Mouse (Mus musculus) liver, embryonic 14.5 days (tissue): ENCODE measurements around the gene Gpr37l1. TPM values are rescaled to one million over a fixed set of nuclear protein-coding genes. Genes with fewer than 3 reads are reported as not detected.
A peak's percentile ranks its signal among the peaks of the same experiment; 100 is the strongest.

Experiments used
- ATAC-seq: fragments of 200-750 bp; cut with Nextera tagmentation; 2 replicates; pipeline ENCODE4 v1.8.0; 2017; ENCODE audit warnings: moderate number of reproducible peaks, mild to moderate bottlenecking, moderate library complexity; ENCODE audit not compliant: insufficient read depth
- DNase-seq, 3 experiments: peaks; one replicate each; pipeline ENCODE4 v3.0.0-alpha.2; 2012 to 2013; ENCODE audit warnings: low read depth in 3 of 3, low spot score in 3 of 3
- H3K27ac ChIP-seq: fragments of 300-500 bp; sonication (generic); 2 replicates; pipeline ENCODE4 v1.5.1; 2014; ENCODE audit warnings: moderate library complexity, mild to moderate bottlenecking, control low read depth, inconsistent platforms
- H3K27me3 ChIP-seq: fragments of 300-500 bp; sonication (generic); 2 replicates; pipeline ENCODE4 v1.6.1; 2014; ENCODE audit warnings: mild to moderate bottlenecking, low read length, moderate library complexity; ENCODE audit not compliant: control insufficient read depth, insufficient read depth
- H3K36me3 ChIP-seq: fragments of 300-500 bp; sonication (generic); replicated peaks from 2 replicates; pipeline ENCODE4 v1.6.1; 2014; ENCODE audit warnings: low read depth; ENCODE audit not compliant: control insufficient read depth, insufficient read depth
- H3K4me1 ChIP-seq, 2 experiments: fragments of 200-500 bp in 1 of 2; fragments of 300-500 bp in 1 of 2; sonication (generic) in 1 of 2; replicated peaks; 2 replicates each; pipeline ENCODE4 v1.6.1; 2012 to 2014; ENCODE audit warnings: antibody characterized with exemption in 1 of 2, inconsistent platforms in 1 of 2, low read length in 1 of 2; ENCODE audit not compliant: control insufficient read depth in 2 of 2, insufficient read depth in 2 of 2
- H3K4me2 ChIP-seq: fragments of 300-500 bp; sonication (generic); 2 replicates; pipeline ENCODE4 v1.6.1; 2014; ENCODE audit warnings: low read depth, mild to moderate bottlenecking, control low read depth, moderate library complexity
- H3K4me3 ChIP-seq, 2 experiments: fragments of 200-500 bp in 1 of 2; fragments of 300-500 bp in 1 of 2; sonication (generic) in 1 of 2; 2 replicates each; pipeline ENCODE4 v1.5.1; 2012 to 2014; ENCODE audit warnings: low read depth in 2 of 2, low read length in 2 of 2, mild to moderate bottlenecking in 2 of 2, control low read depth in 1 of 2, inconsistent platforms in 1 of 2, moderate library complexity in 1 of 2; ENCODE audit not compliant: insufficient read depth in 1 of 2
- H3K9ac ChIP-seq: fragments of 300-500 bp; sonication (generic); replicated peaks from 2 replicates; pipeline ENCODE4 v1.6.1; 2014; ENCODE audit warnings: mild to moderate bottlenecking, control low read depth, moderate library complexity
- H3K9me3 ChIP-seq: fragments of 300-500 bp; sonication (generic); 2 replicates; pipeline ENCODE4 v1.6.1; 2016; ENCODE audit warnings: low read length, mixed read lengths; ENCODE audit not compliant: control insufficient read depth
- CTCF ChIP-seq: IDR thresholded peaks from 2 replicates; pipeline ENCODE4 v1.5.1; 2016; ENCODE audit warnings: antibody characterized with exemption, low read depth, control low read depth
- EP300 ChIP-seq: IDR thresholded peaks from 2 replicates; pipeline ENCODE4 v1.6.1; 2016; ENCODE audit warnings: antibody characterized with exemption, low read depth
- WGBS: fragments of 180-500 bp; shearing (Covaris S2); extraction: QIAGEN DNeasy Blood & Tissue Kit; methylation state at CpG from one replicate; pipeline ENCODE4 v1.1.7; 2014; ENCODE audit not compliant: insufficient replicate concordance; 5-methylcytosine and 5-hydroxymethylcytosine counted together
- polyA plus RNA-seq, 2 experiments: library from polyadenylated mRNA; depleted of rRNA in 1 of 2; stranded (reverse) in 1 of 2; unstranded in 1 of 2; fragments of >200 nt; fragmentation: Nextera tagmentation in 1 of 2; extraction: Ambion mirVana in 1 of 2; gene quantifications; 2 replicates each; pipeline versions ENCODE4 v1.2.1 to v1.2.3; 2012 to 2014

The Gpr37l1 gene
- polyA plus RNA-seq, 2 experiments, result 0.01 TPM; not detected in 1

GRCm38 (mm10) chr1:135175176-135175575 is 7.7 kb upstream of the Gpr37l1 start:
- Histone ChIP-seq H3K9ac (no peak overlapping the region), H3K4me1 (no peaks in the 10 kb centered on the region), H3K9me3 (no peaks in the 10 kb centered on the region), H3K27ac (no peak overlapping the region), H3K36me3 (no peaks in the 10 kb centered on the region), H3K4me2 (no peak overlapping the region), H3K4me3 (no peak overlapping the region), H3K27me3 (no peaks in the 10 kb centered on the region; the same call in 1 of the 2 replicates)
- TF ChIP-seq CTCF (no peak), EP300 (no peak)
- WGBS, result 49% methylated on average over 3 of the region's 3 CpGs
- ATAC-seq (no peak), DNase-seq (no peak)

GRCm38 (mm10) chr1:135173311-135173710 is 5.8 kb upstream of the Gpr37l1 start:
- WGBS, result 80% methylated on average over 6 of the region's 6 CpGs
- no peak for ATAC-seq
- no peak overlapping the region for H3K4me2 ChIP-seq
- no peak for DNase-seq
- H3K4me3 ChIP-seq, result no peak overlapping the region
- no peak overlapping the region for H3K9ac ChIP-seq
- no peak overlapping the region for H3K27ac ChIP-seq
- TF ChIP-seq CTCF (no peak), EP300 (no peak)
- H3K9me3 ChIP-seq, result no peaks in the 10 kb centered on the region
- no peaks in the 10 kb centered on the region for H3K36me3 ChIP-seq
- 0 out of 4 replicates have a peak, but pooled peaks cover 0 to 2% of the 10 kb centered on the region in 2 experiments for H3K4me1 ChIP-seq
- H3K27me3 ChIP-seq, result no peaks in the 10 kb centered on the region; the same call in 1 of the 2 replicates

- Histone ChIP-seq H3K36me3 (no peaks in the 10 kb centered on the region), H3K4me3 (no peak overlapping the region), H3K27ac (no peak overlapping the region), H3K9me3 (no peaks in the 10 kb centered on the region), H3K4me1 (0 out of 4 replicates have a peak, but pooled peaks cover 0 to 2% of the 10 kb centered on the region in 2 experiments), H3K4me2 (no peak overlapping the region), H3K9ac (no peak overlapping the region), H3K27me3 (no peaks in the 10 kb centered on the region; the same call in 1 of the 2 replicates)
- WGBS, result 59% methylated on average over 6 of the region's 6 CpGs
- TF ChIP-seq EP300, result no peak
- TF ChIP-seq CTCF, result peak; percentile 68
- no peak for ATAC-seq
- DNase-seq, result peak; percentile 27 to 41 (median 38)
These were observed 4.5 kb upstream of the Gpr37l1 start for GRCm38 (mm10) chr1:135171984-135172383.

- Histone ChIP-seq H3K27ac (no peak overlapping the region), H3K4me2 (no peak overlapping the region), H3K27me3 (no peaks in the 10 kb centered on the region; the same call in 1 of the 2 replicates), H3K9me3 (no peaks in the 10 kb centered on the region), H3K9ac (no peak overlapping the region), H3K4me1 (0 out of 4 replicates have a peak, but pooled peaks cover 0 to 2% of the 10 kb centered on the region in 2 experiments), H3K36me3 (no peaks in the 10 kb centered on the region), H3K4me3 (no peak overlapping the region)
- ATAC-seq (no peak), DNase-seq (no peak)
- no peak for TF ChIP-seq EP300
- peak; percentile 53 for TF ChIP-seq CTCF
- WGBS, result 62% methylated on average over 7 of the region's 7 CpGs
These were observed 3.7 kb upstream of the Gpr37l1 start for GRCm38 (mm10) chr1:135171202-135171601.

GRCm38 (mm10) chr1:135170299-135170698 is 2.8 kb upstream of the Gpr37l1 start:
- ATAC-seq, result no peak
- TF ChIP-seq CTCF, result no peak
- TF ChIP-seq EP300, result no peak
- H3K27me3 ChIP-seq, result no peaks in the 10 kb centered on the region; the same call in 1 of the 2 replicates
- H3K4me2 ChIP-seq, result no peak overlapping the region
- H3K27ac ChIP-seq, result no peak overlapping the region
- WGBS, result 51% methylated on average over 10 of the region's 10 CpGs
- no peaks in the 10 kb centered on the region for H3K9me3 ChIP-seq
- no peak overlapping the region for H3K4me3 ChIP-seq
- H3K36me3 ChIP-seq, result no peaks in the 10 kb centered on the region
- 0 out of 4 replicates have a peak, but pooled peaks cover 0 to 2% of the 10 kb centered on the region in 2 experiments for H3K4me1 ChIP-seq
- no peak for DNase-seq
- H3K9ac ChIP-seq, result no peak overlapping the region
